Mouse (Mus musculus) brown adipose tissue, adult 24 weeks (tissue): ENCODE results near the gene Hoxb5. TPM values are rescaled to one million over a fixed set of nuclear protein-coding genes. Genes with fewer than 3 reads are reported as not detected.

Experiments
- H3K27ac ChIP-seq: fragments of 200-500 bp; replicated peaks from 2 replicates; pipeline ENCODE4 v1.5.1; 2012; ENCODE audit warnings: low read depth, mild to moderate bottlenecking, low read length
- H3K4me1 ChIP-seq: fragments of 200-500 bp; 2 replicates; pipeline ENCODE4 v1.6.1; 2012; ENCODE audit warnings: low read length, mixed read lengths; ENCODE audit not compliant: control insufficient read depth, insufficient read depth, insufficient read length
- H3K4me3 ChIP-seq: fragments of 200-500 bp; 2 replicates; pipeline ENCODE4 v1.5.1; 2012; ENCODE audit warnings: low read depth, mild to moderate bottlenecking, low read length, moderate library complexity; ENCODE audit not compliant: insufficient read depth
- polyA plus RNA-seq: library from polyadenylated mRNA; stranded (reverse); fragments of >200 nt; gene quantifications from 2 replicates; pipeline ENCODE4 v1.2.4, GENCODE M21; 2012; ENCODE audit not compliant: missing spikeins, insufficient read depth, insufficient read length

The Hoxb5 gene
- polyA plus RNA-seq, 1 experiment = 1.1 TPM

- Histone ChIP-seq H3K4me1 (peaks cover 18% of the 10 kb centered on the region), H3K4me3 (peak overlapping the region; percentile 54), H3K27ac (peak overlapping the region; percentile 82)
Observed at GRCm38 (mm10) chr11:96349491-96350340, 46.6 kb downstream of the Hoxb5 start.

GRCm38 (mm10) chr11:96350341-96350624 lies 47.1 kb downstream of the Hoxb5 start, which contains the start of gene Hoxb2:
TSS of gene Hoxb2 (plus strand) at chr11:96350525.
- H3K27ac ChIP-seq = peak within 1 kb of the TSS; percentile 88
- H3K4me3 ChIP-seq = peak within 1 kb of the TSS; percentile 83
- H3K4me1 ChIP-seq = peaks cover 19% of the 10 kb centered on the region

DNA sequence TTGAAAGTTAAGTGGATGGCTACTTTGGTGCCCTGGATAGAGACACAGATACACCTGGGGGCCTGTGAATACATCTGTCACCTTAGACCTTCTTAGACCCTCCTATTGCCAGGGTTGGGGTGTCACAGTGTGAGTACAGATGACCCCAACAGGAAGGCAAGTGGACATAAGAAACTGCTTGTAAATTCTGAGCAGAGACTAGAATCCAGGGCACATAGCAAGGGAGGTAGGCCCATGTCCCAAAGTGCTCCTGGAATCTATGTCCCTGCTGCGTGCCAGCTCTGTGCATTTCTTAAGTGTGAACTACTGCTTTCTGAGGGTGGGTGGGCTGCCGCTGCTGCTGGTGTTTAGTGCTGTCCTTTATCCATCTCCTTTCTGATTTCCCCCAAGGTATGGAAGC lies 47.7 kb downstream of the Hoxb5 start:
- H3K4me3 ChIP-seq = peak overlapping the region; percentile 17; the same call in 1 of the 2 replicates
- H3K27ac ChIP-seq = peak overlapping the region; percentile 88
- peaks cover 19% of the 10 kb centered on the region for H3K4me1 ChIP-seq

GRCm38 (mm10) chr11:96351312-96351711 lies 48.2 kb downstream of the Hoxb5 start:
- H3K4me1 ChIP-seq = peaks cover 16% of the 10 kb centered on the region
- H3K4me3 ChIP-seq = peak overlapping the region; percentile 83
- peak overlapping the region; percentile 88 for H3K27ac ChIP-seq

- Histone ChIP-seq H3K4me1 (peaks cover 14% of the 10 kb centered on the region), H3K27ac (peak overlapping the region; percentile 91), H3K4me3 (peak overlapping the region; percentile 83)
Observed at GRCm38 (mm10) chr11:96351831-96352230, 48.7 kb downstream of the Hoxb5 start.

DNA sequence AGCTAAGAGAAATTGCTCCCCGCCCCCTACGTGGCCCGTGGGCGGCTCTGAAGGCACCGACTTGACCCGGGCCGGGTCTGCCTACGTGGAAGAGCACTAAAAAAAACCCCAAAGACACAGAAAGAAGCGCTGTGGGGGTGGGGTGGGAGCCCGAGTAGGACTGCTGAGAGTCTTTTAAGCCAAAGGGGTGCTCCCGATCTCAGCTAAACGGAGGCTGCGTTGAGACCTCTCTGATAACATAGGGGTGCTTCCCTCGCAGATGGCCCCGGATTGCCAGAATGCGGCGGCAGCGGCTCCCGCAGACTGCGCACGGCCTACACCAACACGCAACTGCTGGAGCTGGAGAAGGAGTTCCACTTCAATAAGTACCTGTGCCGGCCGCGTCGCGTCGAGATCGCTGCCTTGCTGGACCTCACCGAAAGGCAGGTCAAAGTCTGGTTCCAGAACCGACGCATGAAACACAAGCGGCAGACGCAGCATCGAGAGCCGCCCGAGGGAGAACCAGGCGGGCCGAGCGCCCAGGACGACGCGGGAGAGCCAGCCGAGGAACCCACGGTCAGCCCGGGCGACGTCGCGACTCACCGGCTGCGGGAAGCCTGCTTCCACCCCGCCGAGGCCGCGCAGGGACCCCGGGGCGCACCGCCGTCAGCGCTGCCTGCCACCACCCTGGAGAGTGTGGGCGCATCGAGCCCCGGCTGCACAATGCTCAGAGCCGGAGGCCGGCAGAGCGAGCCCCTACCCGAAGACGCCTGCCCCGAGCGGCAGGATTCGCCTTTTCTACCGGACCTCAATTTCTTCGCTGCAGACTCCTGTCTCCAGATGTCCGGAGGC lies 49.8 kb downstream of the Hoxb5 start:
- peak overlapping the region; percentile 91 for H3K27ac ChIP-seq
- H3K4me3 ChIP-seq = peak overlapping the region; percentile 83
- peaks cover 12% of the 10 kb centered on the region for H3K4me1 ChIP-seq

GRCm38 (mm10) chr11:96353522-96353841 lies 50.3 kb downstream of the Hoxb5 start:
- Histone ChIP-seq H3K4me1 (peaks cover 7% of the 10 kb centered on the region), H3K27ac (peak overlapping the region; percentile 91), H3K4me3 (peak overlapping the region; percentile 83)

DNA sequence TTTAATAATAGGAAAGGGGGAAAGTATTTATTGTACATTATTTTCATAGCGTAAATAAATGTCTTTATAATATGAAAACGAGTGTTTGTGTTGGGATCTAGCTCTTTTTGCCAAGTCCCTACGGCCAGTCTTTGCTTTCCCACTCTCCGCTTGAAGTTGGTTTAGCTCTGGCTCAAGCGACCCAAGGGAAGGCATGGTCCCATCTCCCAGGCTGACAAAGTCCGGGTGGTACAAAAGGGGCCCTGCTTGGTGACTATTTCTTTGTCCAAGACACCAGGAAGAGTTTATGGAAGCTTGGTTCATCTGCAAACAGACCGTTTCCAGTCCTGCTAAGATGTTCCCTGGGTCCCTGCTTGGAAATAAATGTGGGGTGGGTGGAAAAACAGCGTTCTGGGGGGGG lies 50.8 kb downstream of the Hoxb5 start:
- Histone ChIP-seq H3K4me1 (peaks cover 5% of the 10 kb centered on the region), H3K27ac (peak overlapping the region; percentile 50), H3K4me3 (peak overlapping the region; percentile 56)

DNA sequence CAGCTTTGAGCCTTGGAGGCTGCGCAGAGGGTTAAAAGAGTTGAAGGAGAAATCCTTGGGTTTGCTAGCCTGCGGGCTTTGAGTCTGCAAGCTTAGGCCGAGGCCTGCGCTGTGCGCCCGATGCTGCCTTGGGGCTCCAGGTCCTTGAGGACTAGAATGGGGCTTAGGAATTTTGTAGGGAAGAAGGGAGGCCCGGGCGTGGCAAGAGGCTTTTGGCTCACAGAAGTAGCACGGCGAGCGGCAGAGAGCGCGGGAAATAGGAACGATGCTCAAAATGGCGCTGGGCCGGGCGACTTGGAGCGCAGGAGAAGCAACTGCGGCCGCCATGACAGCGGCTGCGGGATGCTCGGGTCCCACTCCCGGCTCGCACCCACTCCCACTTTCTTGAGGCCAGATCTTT lies 51.2 kb downstream of the Hoxb5 start:
- peak overlapping the region; percentile 50 for H3K27ac ChIP-seq
- H3K4me3 ChIP-seq = peak overlapping the region; percentile 56
- H3K4me1 ChIP-seq = peaks cover 5% of the 10 kb centered on the region

DNA sequence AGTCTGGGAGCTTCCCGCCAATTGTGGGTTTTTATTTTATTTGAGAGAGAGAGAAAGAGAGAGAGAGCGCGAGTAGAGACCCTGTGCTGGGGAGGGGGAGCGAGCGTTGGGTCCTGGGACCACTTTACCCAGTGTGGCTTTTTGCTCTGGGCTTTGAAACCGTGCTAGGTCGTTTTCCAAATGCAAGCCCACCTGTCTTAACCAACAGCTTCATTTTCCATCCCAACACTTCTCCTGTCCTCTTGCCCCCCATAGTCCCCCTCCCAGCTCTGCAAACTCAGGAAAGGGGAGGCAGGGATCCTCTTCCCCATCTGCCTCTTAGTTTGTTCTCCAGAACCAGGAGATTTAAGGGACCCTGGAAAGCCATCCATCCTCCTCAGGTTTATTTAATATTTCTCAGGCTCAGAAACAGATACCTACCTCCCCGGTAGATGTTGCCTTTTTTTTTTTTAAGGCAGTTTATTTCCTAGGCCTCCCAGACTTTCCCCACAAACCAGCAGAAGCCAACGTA lies 51.7 kb downstream of the Hoxb5 start:
- Histone ChIP-seq H3K27ac (peak overlapping the region; percentile 50), H3K4me3 (peak overlapping the region; percentile 56), H3K4me1 (peaks cover 5% of the 10 kb centered on the region)

Other genes with a start within 250 kb of the Hoxb5 start
- gene Ube2z, start 237.9 kb upstream of the Hoxb5 start, polyA plus RNA-seq = 11.5 and 13.7 TPM in 2 replicates
- 43.7 and 57.2 TPM in 2 replicates for gene Atp5g1, start 227.7 kb upstream of the Hoxb5 start, polyA plus RNA-seq
- not detected in 2 replicates for gene Calcoco2, start 191.4 kb upstream of the Hoxb5 start, polyA plus RNA-seq
- gene Ttll6, start 169.6 kb upstream of the Hoxb5 start, polyA plus RNA-seq = not detected in 2 replicates
- not detected in 2 replicates for gene Hoxb13, start 109.0 kb upstream of the Hoxb5 start, polyA plus RNA-seq
- not detected in 2 replicates for gene Hoxb9, start 31.9 kb upstream of the Hoxb5 start, polyA plus RNA-seq
- gene Hoxb8, start 21.4 kb upstream of the Hoxb5 start, polyA plus RNA-seq = 0.58 and 1.9 TPM in 2 replicates
- gene Hoxb7, start 16.7 kb upstream of the Hoxb5 start, polyA plus RNA-seq = 2.1 and 2.6 TPM in 2 replicates
- gene Hoxb6, start 10.9 kb upstream of the Hoxb5 start, polyA plus RNA-seq = 0.91 and 1.9 TPM in 2 replicates
- 6.0 and 6.4 TPM in 2 replicates for gene Hoxb4, start 14.9 kb downstream of the Hoxb5 start, polyA plus RNA-seq
- 1.7 and 2.0 TPM in 2 replicates for gene Hoxb3, start 20.0 kb downstream of the Hoxb5 start, polyA plus RNA-seq
- 3.2 and 3.7 TPM in 2 replicates for gene Hoxb2, start 47.2 kb downstream of the Hoxb5 start, polyA plus RNA-seq
- not detected in 2 replicates for gene Hoxb1, start 62.4 kb downstream of the Hoxb5 start, polyA plus RNA-seq
- not detected in 2 replicates for gene Skap1, start 161.3 kb downstream of the Hoxb5 start, polyA plus RNA-seq